In genomic region chr8:84743054-84743415, GRCm38 (mm10) we compare ENCODE assay signal across 9 mouse cellular contexts. TPM values are rescaled to one million over a fixed set of nuclear protein-coding genes. Genes with fewer than 3 reads are reported as not detected.
DNase-seq lines count a peak whose midpoint lies in the region; ATAC-seq lines count a peak whose summit lies in the region.
"Had no signal": no experiment of that assay in that cellular context is flagged by ENCODE, and none has a peak within 500 bp of the region (broad histone marks: within the 10 kb centered on the region; RNA-seq: fewer than 3 reads in every experiment).

No protein-coding gene starts in this region.

- no peak overlapping the region; the same call in 1 of the 2 replicates for H3K4me3 ChIP-seq in kidney, embryonic 14.5 days (ENCODE audit: low read length)
- 0 out of 2 replicates have a peak overlapping the region, but pooled peaks have one; percentile 6 for H3K4me3 ChIP-seq in embryonic facial prominence, embryonic 12.5 days
- H3K4me3 ChIP-seq in hindbrain, embryonic 13.5 days, result no peak overlapping the region
- H3K4me3 ChIP-seq in midbrain, embryonic 15.5 days, result no peak overlapping the region

- H3K9ac ChIP-seq in kidney, embryonic 14.5 days (ENCODE audit: low read depth, low read length), result 0 out of 2 replicates have a peak overlapping the region, but pooled peaks have one; percentile 42
- H3K9ac ChIP-seq in embryonic facial prominence, embryonic 12.5 days, result no peak overlapping the region
- peak overlapping the region; percentile 60; the same call in 1 of the 2 replicates for H3K9ac ChIP-seq in hindbrain, embryonic 13.5 days
- H3K9ac ChIP-seq in midbrain, embryonic 15.5 days, result no peak overlapping the region

- no peaks in the 10 kb centered on the region for H3K9me3 ChIP-seq in kidney, embryonic 14.5 days (ENCODE audit: control insufficient read depth, low read length)
- H3K9me3 ChIP-seq in embryonic facial prominence, embryonic 12.5 days, result no peaks in the 10 kb centered on the region
- H3K9me3 ChIP-seq in hindbrain, embryonic 13.5 days, result no peaks in the 10 kb centered on the region
- no peaks in the 10 kb centered on the region for H3K9me3 ChIP-seq in midbrain, embryonic 15.5 days

- no peak for DNase-seq in kidney, postnatal 25 days
- no peak for DNase-seq in Muller cell, postnatal 12 days (ENCODE audit: inconsistent ontology term)
- no peak for DNase-seq in urinary bladder, postnatal 10 days (ENCODE audit: low spot score)

- peak overlapping the region; percentile 80; the same call in 1 of the 2 replicates for H3K27ac ChIP-seq in kidney, embryonic 14.5 days (ENCODE audit: low read depth, low read length)
- peak overlapping the region; percentile 99 for H3K27ac ChIP-seq in embryonic facial prominence, embryonic 12.5 days
- H3K27ac ChIP-seq in hindbrain, embryonic 13.5 days, result peak overlapping the region; percentile 75
- H3K27ac ChIP-seq in midbrain, embryonic 15.5 days, result peak overlapping the region; percentile 64

- H3K27me3 ChIP-seq in kidney, embryonic 14.5 days (ENCODE audit: control insufficient read depth, insufficient read depth, low read length), result peaks cover 82% of the 10 kb centered on the region
- H3K27me3 ChIP-seq in embryonic facial prominence, embryonic 12.5 days, result peaks cover 49% of the 10 kb centered on the region
- H3K27me3 ChIP-seq in hindbrain, embryonic 13.5 days, result peaks cover 99% of the 10 kb centered on the region
- peaks cover 69% of the 10 kb centered on the region for H3K27me3 ChIP-seq in midbrain, embryonic 15.5 days (replicated peaks)

- H3K4me2 ChIP-seq in kidney, embryonic 14.5 days (replicated peaks; ENCODE audit: low read depth, low read length), result peak overlapping the region; percentile 13; the same call in 1 of the 2 replicates
- peak overlapping the region; percentile 45 for H3K4me2 ChIP-seq in embryonic facial prominence, embryonic 12.5 days (replicated peaks)
- peak overlapping the region; percentile 33 for H3K4me2 ChIP-seq in hindbrain, embryonic 13.5 days
- H3K4me2 ChIP-seq in midbrain, embryonic 15.5 days, result peak overlapping the region; percentile 10; the same call in 1 of the 2 replicates

- ATAC-seq in kidney, embryonic 14.5 days (ENCODE audit: low FRiP score, low TSS enrichment), result no peak; the same call in 1 of the 2 replicates
- no peak for ATAC-seq in embryonic facial prominence, embryonic 12.5 days (ENCODE audit: insufficient number of reproducible peaks, insufficient read depth, low FRiP score, low TSS enrichment)
- ATAC-seq in hindbrain, embryonic 13.5 days (ENCODE audit: low FRiP score), result no peak; the same call in 1 of the 2 replicates
- ATAC-seq in midbrain, embryonic 15.5 days (replicated peaks), result no peak
- ATAC-seq in megakaryocyte, adult 5-6 weeks (ENCODE audit: poor library complexity, severe bottlenecking), result no peak

- peaks cover 52% of the 10 kb centered on the region for H3K4me1 ChIP-seq in kidney, embryonic 14.5 days (ENCODE audit: control insufficient read depth, insufficient read depth, low read length)
- peaks cover 96% of the 10 kb centered on the region for H3K4me1 ChIP-seq in embryonic facial prominence, embryonic 12.5 days
- peaks cover 93% of the 10 kb centered on the region for H3K4me1 ChIP-seq in hindbrain, embryonic 13.5 days (replicated peaks)
- H3K4me1 ChIP-seq in midbrain, embryonic 15.5 days, result peaks cover 69% of the 10 kb centered on the region

- no peaks in the 10 kb centered on the region for H3K36me3 ChIP-seq in kidney, embryonic 14.5 days (ENCODE audit: control insufficient read depth, insufficient read depth, low read length)
- H3K36me3 ChIP-seq in embryonic facial prominence, embryonic 12.5 days, result no peaks in the 10 kb centered on the region
- no peaks in the 10 kb centered on the region for H3K36me3 ChIP-seq in hindbrain, embryonic 13.5 days
- H3K36me3 ChIP-seq in midbrain, embryonic 15.5 days (replicated peaks), result no peaks in the 10 kb centered on the region

- WGBS in kidney, embryonic 14.5 days, result 10% methylated on average over 10 of the region's 10 CpGs
- 2% methylated on average over 10 of the region's 10 CpGs for WGBS in embryonic facial prominence, embryonic 12.5 days
- WGBS in hindbrain, embryonic 13.5 days, result 5% methylated on average over 10 of the region's 10 CpGs
- WGBS in midbrain, embryonic 15.5 days, result 8% methylated on average over 10 of the region's 10 CpGs

RNA-seq across cellular contexts. Expression of gene G430095P16Rik, which starts 20.2 kb away (rescaled TPM):
- 1.7 and 2.8 TPM in 2 replicates for polyA plus RNA-seq in kidney, embryonic 14.5 days (2014; fragmentation: Nextera tagmentation; extraction: Ambion mirVana)
- 7.1 and 7.4 TPM in 2 replicates for polyA plus RNA-seq in embryonic facial prominence, embryonic 12.5 days (2016; fragmentation: Nextera tagmentation; extraction: Ambion mirVana)
- 1.0 and 2.3 TPM in 2 replicates for polyA plus RNA-seq in hindbrain, embryonic 13.5 days (2015; fragmentation: Nextera tagmentation; extraction: Ambion mirVana)
- 0.97 and 1.8 TPM in 2 replicates for polyA plus RNA-seq in midbrain, embryonic 15.5 days (2015; fragmentation: Nextera tagmentation; extraction: Ambion mirVana)
- 40.4 and 45.2 TPM in 2 replicates for total RNA-seq in megakaryocyte, adult 5-6 weeks (2015)
- 20.6 and 25.5 TPM in 2 replicates for total RNA-seq in megakaryocyte, adult 5-6 weeks (2017)
- total RNA-seq: layer of hippocampus, postnatal 10 days had no signal

RNA-seq across cellular contexts. Expression of gene Lyl1, which starts 41.8 kb away (rescaled TPM):
- polyA plus RNA-seq in kidney, embryonic 14.5 days (2014; fragmentation: Nextera tagmentation; extraction: Ambion mirVana), result 6.3 and 8.9 TPM in 2 replicates
- 4.9 and 5.0 TPM in 2 replicates for polyA plus RNA-seq in embryonic facial prominence, embryonic 12.5 days (2016; fragmentation: Nextera tagmentation; extraction: Ambion mirVana)
- 3.9 and 4.2 TPM in 2 replicates for polyA plus RNA-seq in hindbrain, embryonic 13.5 days (2015; fragmentation: Nextera tagmentation; extraction: Ambion mirVana)
- 3.4 and 4.2 TPM in 2 replicates for polyA plus RNA-seq in midbrain, embryonic 15.5 days (2015; fragmentation: Nextera tagmentation; extraction: Ambion mirVana)
- total RNA-seq in megakaryocyte, adult 5-6 weeks (2015), result 69.0 and 69.9 TPM in 2 replicates
- 60.3 and 62.0 TPM in 2 replicates for total RNA-seq in megakaryocyte, adult 5-6 weeks (2017)

RNA-seq across cellular contexts. Expression of gene Nacc1, which starts 55.4 kb away (rescaled TPM):
- polyA plus RNA-seq in kidney, embryonic 14.5 days (2014; fragmentation: Nextera tagmentation; extraction: Ambion mirVana), result 28.1 and 33.1 TPM in 2 replicates
- 19.4 and 20.8 TPM in 2 replicates for polyA plus RNA-seq in embryonic facial prominence, embryonic 12.5 days (2016; fragmentation: Nextera tagmentation; extraction: Ambion mirVana)
- 13.7 and 14.4 TPM in 2 replicates for polyA plus RNA-seq in hindbrain, embryonic 13.5 days (2015; fragmentation: Nextera tagmentation; extraction: Ambion mirVana)
- 16.3 and 17.2 TPM in 2 replicates for polyA plus RNA-seq in midbrain, embryonic 15.5 days (2015; fragmentation: Nextera tagmentation; extraction: Ambion mirVana)
- 42.8 and 43.0 TPM in 2 replicates for total RNA-seq in megakaryocyte, adult 5-6 weeks (2015)
- 31.8 and 36.8 TPM in 2 replicates for total RNA-seq in megakaryocyte, adult 5-6 weeks (2017)

RNA-seq across cellular contexts. Expression of gene Trmt1, which starts 56.9 kb away (rescaled TPM):
- polyA plus RNA-seq in kidney, embryonic 14.5 days (2014; fragmentation: Nextera tagmentation; extraction: Ambion mirVana), result 65.4 and 82.3 TPM in 2 replicates
- 71.2 and 73.6 TPM in 2 replicates for polyA plus RNA-seq in embryonic facial prominence, embryonic 12.5 days (2016; fragmentation: Nextera tagmentation; extraction: Ambion mirVana)
- polyA plus RNA-seq in hindbrain, embryonic 13.5 days (2015; fragmentation: Nextera tagmentation; extraction: Ambion mirVana), result 51.9 and 60.3 TPM in 2 replicates
- 63.3 and 66.7 TPM in 2 replicates for polyA plus RNA-seq in midbrain, embryonic 15.5 days (2015; fragmentation: Nextera tagmentation; extraction: Ambion mirVana)
- 29.5 and 35.9 TPM in 2 replicates for total RNA-seq in megakaryocyte, adult 5-6 weeks (2015)
- 37.6 and 40.4 TPM in 2 replicates for total RNA-seq in megakaryocyte, adult 5-6 weeks (2017)

RNA-seq across cellular contexts. Expression of gene Nfix, which starts 57.1 kb away (rescaled TPM):
- polyA plus RNA-seq in kidney, embryonic 14.5 days (2014; fragmentation: Nextera tagmentation; extraction: Ambion mirVana), result 9.4 and 10.9 TPM in 2 replicates
- polyA plus RNA-seq in embryonic facial prominence, embryonic 12.5 days (2016; fragmentation: Nextera tagmentation; extraction: Ambion mirVana), result 18.4 and 21.2 TPM in 2 replicates
- 35.3 and 44.1 TPM in 2 replicates for polyA plus RNA-seq in hindbrain, embryonic 13.5 days (2015; fragmentation: Nextera tagmentation; extraction: Ambion mirVana)
- polyA plus RNA-seq in midbrain, embryonic 15.5 days (2015; fragmentation: Nextera tagmentation; extraction: Ambion mirVana), result 48.6 and 54.0 TPM in 2 replicates
- total RNA-seq in megakaryocyte, adult 5-6 weeks (2015), result 23.8 and 26.9 TPM in 2 replicates
- total RNA-seq in megakaryocyte, adult 5-6 weeks (2017), result 7.7 and 17.0 TPM in 2 replicates

Comparison
In these comparisons a context has a peak if more than half of its experiments do, and no peak if none do; other contexts are left out.
1. H3K9ac ChIP-seq: peak in kidney, embryonic 14.5 days (single experiment) and hindbrain, embryonic 13.5 days (single experiment); none in embryonic facial prominence, embryonic 12.5 days (single experiment) and midbrain, embryonic 15.5 days (single experiment).
2. Peak in every context shown above with its lines, with median percentiles within 50 percentile points of each other: H3K27ac ChIP-seq and H3K4me2 ChIP-seq.